Mouse (Mus musculus) spleen, embryonic (tissue): Measurements from ENCODE around the gene Hlcs.

Experiments
- CTCF ChIA-PET: fragments of 350-600 bp; sonication (Branson Sonifier 250); formaldehyde crosslinking; loops from one replicate; lab custom pipeline; 2022; lab: Charles Lee

Gene Hlcs

DNA sequence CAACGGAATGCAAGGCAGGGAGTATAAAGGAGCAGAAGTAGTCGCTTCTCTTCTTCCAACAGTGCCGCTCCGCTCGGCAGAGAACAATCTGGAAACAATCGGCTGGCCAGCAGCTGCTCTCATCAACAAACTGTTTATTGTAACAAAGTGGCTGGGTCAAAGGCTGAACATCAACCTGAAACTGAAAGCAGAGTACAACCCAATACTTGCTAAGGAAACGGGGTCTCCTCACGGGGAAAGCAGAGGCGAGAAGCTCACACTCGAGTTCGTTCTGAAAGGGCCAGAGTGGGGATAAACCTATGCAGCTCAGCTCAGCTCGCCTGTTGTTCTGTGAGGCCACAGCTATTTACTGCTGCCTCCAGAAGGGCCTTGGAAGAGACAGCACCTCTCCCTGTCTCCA is 63.2 kb downstream of the Hlcs start:
- CTCF ChIA-PET: no interaction called here

DNA sequence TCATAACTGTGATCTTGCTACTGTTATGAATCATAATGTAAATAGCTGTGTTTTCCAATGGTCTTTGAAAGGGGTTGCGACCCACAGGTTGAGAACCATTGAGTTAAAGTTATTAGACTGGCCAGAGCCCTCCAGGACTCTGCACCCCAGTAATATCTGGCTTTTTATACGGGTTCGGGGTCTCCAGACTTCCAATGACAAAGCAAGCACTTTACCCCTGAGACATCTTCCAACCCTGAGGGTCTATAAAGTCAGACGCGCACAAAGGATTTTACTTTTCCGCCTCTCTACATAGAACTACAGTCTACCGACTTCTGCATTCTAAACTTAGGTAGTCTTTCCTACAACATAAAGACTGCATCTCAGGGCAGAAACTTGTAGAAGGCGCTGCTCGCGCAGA is 63.7 kb downstream of the Hlcs start:
- CTCF ChIA-PET: no interaction called here

- CTCF ChIA-PET: interaction anchor here (0.7 kb wide), 1 partner anchor 10 kb away, joined by 4 read pairs; no protein-coding TSS in a partner anchor
These were observed 64.7 kb downstream of the Hlcs start for GRCm38 (mm10) chr16:94248721-94249120.

GRCm38 (mm10) chr16:94246976-94247375 is 66.4 kb downstream of the Hlcs start:
- CTCF ChIA-PET: interaction anchor here (0.9 kb wide), 1 partner anchor 34 kb away, joined by 10 read pairs; no protein-coding TSS in a partner anchor

DNA sequence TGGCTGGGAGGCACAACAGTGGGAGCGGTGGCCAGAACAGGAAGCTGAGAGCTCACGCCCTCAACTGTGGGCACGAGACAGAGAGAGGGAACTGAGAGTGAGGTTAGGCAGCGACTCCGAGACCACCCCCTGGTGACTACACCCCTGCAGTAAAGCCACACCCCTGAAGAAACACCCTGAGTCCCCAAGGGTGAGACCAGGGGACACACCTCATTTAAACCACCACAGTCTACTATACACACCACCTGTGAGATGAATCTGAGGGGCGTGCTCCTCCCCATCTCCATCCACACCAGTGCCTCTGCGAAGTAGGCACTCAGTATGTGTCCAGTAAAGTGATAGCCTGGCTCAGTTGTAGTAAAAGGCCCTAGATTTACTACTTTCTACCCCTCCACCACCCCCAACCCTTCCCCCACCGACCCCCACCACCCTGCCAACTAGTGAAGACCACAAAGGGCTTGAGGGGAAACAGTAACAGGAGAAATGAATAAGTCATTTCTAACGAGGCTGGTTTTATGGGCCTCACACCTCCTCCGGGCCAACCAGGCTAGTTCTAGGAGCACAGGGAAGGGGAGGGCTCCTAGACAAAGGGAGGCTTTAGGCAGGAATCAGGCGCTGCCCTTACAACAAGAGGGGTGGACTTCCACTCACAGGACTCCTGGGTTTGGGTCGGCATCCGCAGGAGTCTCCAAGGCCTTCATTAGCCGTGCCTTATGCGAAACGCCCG is 67.2 kb downstream of the Hlcs start:
- CTCF ChIA-PET: no interaction called here

GRCm38 (mm10) chr16:94241126-94241525 is 72.2 kb downstream of the Hlcs start:
- CTCF ChIA-PET: no interaction called here

DNA sequence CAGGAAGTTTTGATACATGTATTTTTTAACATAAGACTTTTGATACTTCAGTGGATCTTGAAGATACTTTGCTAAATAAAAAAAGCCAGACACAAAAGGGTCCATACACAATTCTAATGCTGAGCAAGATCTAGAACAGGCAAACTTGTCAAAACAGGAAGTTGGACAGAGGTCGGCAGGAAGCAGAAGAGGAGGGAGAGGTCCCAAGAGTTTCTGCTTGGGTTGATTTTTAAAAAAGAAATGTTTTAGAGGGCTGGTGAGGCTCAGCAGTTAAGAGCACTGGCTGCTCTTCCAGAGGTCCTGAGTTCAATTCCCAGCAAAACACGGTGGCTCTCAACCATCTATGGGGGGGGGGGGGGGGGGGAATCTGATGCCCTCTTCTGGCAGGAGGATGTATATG is 73.2 kb downstream of the Hlcs start:
- CTCF ChIA-PET: no interaction called here

DNA sequence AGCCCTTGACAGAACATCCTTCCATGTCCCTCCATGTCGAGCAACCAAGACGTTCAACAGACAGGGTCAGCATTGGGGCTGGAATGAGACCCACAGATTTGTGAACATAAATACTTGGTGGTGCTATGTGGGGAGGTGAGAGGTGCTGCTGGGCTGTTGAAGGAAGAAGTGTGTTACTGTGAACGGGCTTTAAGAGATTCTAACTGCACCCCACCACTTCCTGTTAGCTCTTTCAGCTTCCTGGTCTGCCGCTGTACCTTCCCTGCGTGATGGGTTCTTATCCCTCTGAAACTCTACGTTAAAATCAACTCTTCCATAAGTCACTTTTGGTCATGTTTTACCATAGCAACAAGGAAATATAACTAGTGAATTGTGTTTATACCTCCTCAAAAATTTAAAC is 73.8 kb downstream of the Hlcs start:
- CTCF ChIA-PET: no interaction called here

DNA sequence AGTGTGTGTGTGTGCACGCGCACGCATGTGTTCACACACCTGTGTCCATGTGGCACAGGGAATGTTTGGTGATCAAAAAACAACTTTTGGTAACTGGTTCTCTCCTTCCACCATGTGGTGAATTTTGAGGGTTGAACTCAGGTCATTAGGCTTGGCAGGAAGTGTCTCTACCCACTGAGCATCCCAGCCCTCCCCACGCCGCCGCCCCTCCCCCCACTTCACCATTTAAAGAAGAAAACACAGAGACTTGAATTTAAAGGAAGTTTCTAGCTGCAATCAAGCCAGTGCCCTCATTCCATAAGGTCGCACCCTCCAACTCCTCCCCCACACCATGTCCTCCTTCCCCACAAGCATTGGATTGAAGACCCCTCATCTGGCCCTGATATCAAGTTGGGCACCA is 74.2 kb downstream of the Hlcs start:
- CTCF ChIA-PET: no interaction called here

DNA sequence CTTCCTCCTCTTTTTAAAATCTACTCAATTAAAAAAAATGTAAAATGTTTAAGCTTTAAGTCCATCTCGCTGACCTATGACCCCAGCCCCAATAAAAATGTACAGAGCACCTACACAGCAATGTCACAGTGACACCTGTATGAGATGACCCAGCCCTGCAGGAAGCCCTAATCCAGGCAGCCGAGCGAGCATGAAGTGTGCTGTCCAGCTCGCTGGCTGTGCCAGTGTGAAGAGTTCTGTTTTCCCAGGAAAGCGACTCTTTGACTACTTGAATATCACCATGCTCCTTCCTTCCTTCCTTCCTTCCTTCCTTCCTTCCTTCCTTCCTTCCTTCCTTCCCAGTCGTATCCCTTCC is 76.3 kb downstream of the Hlcs start:
- CTCF ChIA-PET: interaction anchor here (0.6 kb wide), 1 partner anchor 22 kb away, joined by 6 read pairs; no protein-coding TSS in a partner anchor

- CTCF ChIA-PET: no interaction called here
These were observed 76.9 kb downstream of the Hlcs start for GRCm38 (mm10) chr16:94236226-94237129.

- CTCF ChIA-PET: no interaction called here
These were observed 77.7 kb downstream of the Hlcs start for GRCm38 (mm10) chr16:94235718-94236117.

- CTCF ChIA-PET: no interaction called here
These were observed 79.2 kb downstream of the Hlcs start for GRCm38 (mm10) chr16:94234202-94234601.

DNA sequence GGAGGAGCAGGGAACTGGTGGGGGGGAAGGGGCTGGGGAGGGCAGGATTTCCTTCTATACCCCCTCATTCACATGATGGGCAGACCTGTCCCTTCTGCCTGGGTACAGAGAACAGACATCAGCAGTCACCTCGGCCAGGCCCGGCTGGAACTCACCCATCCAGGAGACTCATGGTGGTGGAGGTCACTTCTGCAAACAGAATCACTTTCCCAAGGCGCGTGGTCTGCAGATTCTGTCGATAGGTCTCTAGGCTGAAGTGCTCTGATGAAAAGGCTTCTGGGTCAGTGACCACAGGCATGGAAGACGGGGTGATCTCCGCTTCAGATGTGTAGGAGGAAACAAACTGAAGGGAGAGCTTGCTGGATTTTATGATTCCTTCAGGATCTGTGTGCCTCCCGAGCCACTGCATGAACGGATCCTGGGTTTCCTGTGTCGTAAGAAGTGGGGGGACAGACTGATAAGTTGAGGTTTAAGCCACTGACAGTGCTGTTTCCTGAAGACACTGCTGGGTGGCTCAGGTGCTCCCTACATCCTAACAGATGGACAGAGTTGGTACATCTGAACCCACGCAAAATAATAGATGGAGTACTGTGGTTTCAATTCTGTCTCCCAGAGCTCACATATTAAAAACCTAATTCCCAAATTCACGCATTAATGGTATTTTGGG is 82.3 kb downstream of the Hlcs start:
- CTCF ChIA-PET: no interaction called here

GRCm38 (mm10) chr16:94230499-94230898 is 82.9 kb downstream of the Hlcs start:
- CTCF ChIA-PET: no interaction called here

- CTCF ChIA-PET: interaction anchor here (0.6 kb wide), 2 partner anchors 29 to 775 kb away, joined by 3 to 4 read pairs; no protein-coding TSS in a partner anchor
These were observed 83.5 kb downstream of the Hlcs start for GRCm38 (mm10) chr16:94229890-94230289.

GRCm38 (mm10) chr16:94228858-94229555 is 84.4 kb downstream of the Hlcs start:
- CTCF ChIA-PET: no interaction called here

DNA sequence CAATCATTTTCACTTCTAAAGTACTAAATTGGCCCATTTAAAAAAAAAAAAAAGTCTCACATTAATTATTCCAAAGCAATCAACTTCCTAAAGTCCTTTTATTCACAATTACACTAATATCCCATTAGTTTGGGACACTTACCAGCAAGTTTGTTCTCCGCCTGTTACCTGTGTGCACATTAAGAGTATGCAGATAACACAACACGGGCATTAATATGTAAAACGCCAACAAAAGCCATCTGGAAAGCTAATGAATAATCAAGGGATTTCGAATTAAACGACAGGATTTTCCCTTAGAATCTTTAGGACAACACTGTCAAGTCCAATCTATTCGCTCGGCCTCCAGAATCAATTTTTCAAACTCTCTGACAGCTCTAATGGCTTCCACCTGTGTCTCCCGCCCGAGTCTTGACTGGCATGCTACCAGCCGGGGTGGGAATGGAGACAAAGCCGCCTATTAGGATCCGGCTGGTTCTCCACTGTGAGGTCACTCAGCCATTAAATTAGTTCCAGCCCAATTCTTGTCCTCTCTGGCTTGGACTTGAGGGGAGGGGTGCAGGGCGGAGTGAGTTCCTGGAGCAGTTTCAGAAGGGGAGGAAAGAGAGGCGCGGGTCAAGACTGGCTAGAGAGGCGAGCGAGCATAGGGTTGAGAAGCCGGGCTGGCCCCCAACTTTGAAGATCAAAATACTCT is 85.9 kb downstream of the Hlcs start:
- CTCF ChIA-PET: no interaction called here

DNA sequence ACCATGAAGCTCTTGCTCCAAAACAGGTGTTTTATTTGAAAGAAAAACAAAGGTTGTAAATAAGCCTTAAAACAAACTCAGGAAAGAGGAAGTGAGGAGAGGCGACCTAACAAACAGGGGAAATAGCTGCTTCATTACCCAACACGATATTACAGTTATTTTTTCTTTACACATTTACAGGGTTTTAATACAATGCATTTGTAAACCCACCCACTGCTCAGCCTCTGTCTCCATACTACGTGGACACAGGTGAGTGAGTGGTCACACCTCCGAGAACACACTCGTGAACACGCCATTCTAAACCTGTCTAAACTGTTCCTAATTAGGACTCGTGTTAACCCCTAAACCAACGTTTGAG is 90.0 kb downstream of the Hlcs start:
- CTCF ChIA-PET: interaction anchor here (0.7 kb wide), 2 partner anchors 376 to 469 kb away, joined by 3 read pairs; no protein-coding TSS in a partner anchor

- CTCF ChIA-PET: interaction anchor here (0.7 kb wide), 2 partner anchors 377 to 470 kb away, joined by 3 read pairs; no protein-coding TSS in a partner anchor
These were observed 90.6 kb downstream of the Hlcs start for GRCm38 (mm10) chr16:94222646-94223362.
